Mouse (Mus musculus) limb, embryonic 13.5 days (tissue): Measurements from ENCODE around the gene Dnajc4. TPM values are rescaled to one million over a fixed set of nuclear protein-coding genes. Genes with fewer than 3 reads are reported as not detected.

Experiments used
- ATAC-seq: fragments of 200-750 bp; cut with Nextera tagmentation; 2 replicates; pipeline ENCODE4 v1.8.0; 2017; ENCODE audit warnings: low read depth, moderate number of reproducible peaks, moderate TSS enrichment; ENCODE audit not compliant: low FRiP score
- H3K27ac ChIP-seq: fragments of 300-500 bp; sonication (generic); 2 replicates; pipeline ENCODE4 v1.5.1; 2015; ENCODE audit warnings: inconsistent platforms, mild to moderate bottlenecking, moderate library complexity
- H3K27me3 ChIP-seq: fragments of 300-500 bp; sonication (generic); 2 replicates; pipeline ENCODE4 v1.6.1; 2015; ENCODE audit warnings: mild to moderate bottlenecking, inconsistent platforms
- H3K36me3 ChIP-seq: fragments of 300-500 bp; sonication (generic); 2 replicates; pipeline ENCODE4 v1.6.1; 2015; ENCODE audit warnings: inconsistent platforms, mild to moderate bottlenecking, moderate library complexity
- H3K4me1 ChIP-seq: fragments of 300-500 bp; sonication (generic); 2 replicates; pipeline ENCODE4 v1.6.1; 2015; ENCODE audit warnings: inconsistent platforms
- H3K4me2 ChIP-seq: fragments of 300-500 bp; sonication (generic); replicated peaks from 2 replicates; pipeline ENCODE4 v1.6.1; 2015; ENCODE audit warnings: inconsistent platforms, mild to moderate bottlenecking, moderate library complexity
- H3K4me3 ChIP-seq: fragments of 300-500 bp; sonication (generic); 2 replicates; pipeline ENCODE4 v1.5.1; 2015; ENCODE audit warnings: moderate library complexity, mild to moderate bottlenecking, inconsistent platforms
- H3K9ac ChIP-seq: fragments of 300-500 bp; sonication (generic); 2 replicates; pipeline ENCODE4 v1.6.1; 2015; ENCODE audit warnings: mild to moderate bottlenecking, inconsistent platforms
- H3K9me3 ChIP-seq: fragments of 300-500 bp; sonication (generic); 2 replicates; pipeline ENCODE4 v1.6.1; 2016; ENCODE audit warnings: inconsistent platforms
- WGBS: fragments of 180-500 bp; shearing (Covaris S2); methylation state at CpG from one replicate; pipeline ENCODE4 v1.1.7; 2015; 5-methylcytosine and 5-hydroxymethylcytosine counted together
- polyA plus RNA-seq: library from polyadenylated mRNA; unstranded; fragments of >200 nt; fragmentation: Nextera tagmentation; extraction: Ambion mirVana; gene quantifications from 2 replicates; pipeline ENCODE4 v1.2.1, GENCODE M21; 2015

The Dnajc4 gene
- polyA plus RNA-seq, 1 experiment from 2014 or later: 22.2 TPM

DNA sequence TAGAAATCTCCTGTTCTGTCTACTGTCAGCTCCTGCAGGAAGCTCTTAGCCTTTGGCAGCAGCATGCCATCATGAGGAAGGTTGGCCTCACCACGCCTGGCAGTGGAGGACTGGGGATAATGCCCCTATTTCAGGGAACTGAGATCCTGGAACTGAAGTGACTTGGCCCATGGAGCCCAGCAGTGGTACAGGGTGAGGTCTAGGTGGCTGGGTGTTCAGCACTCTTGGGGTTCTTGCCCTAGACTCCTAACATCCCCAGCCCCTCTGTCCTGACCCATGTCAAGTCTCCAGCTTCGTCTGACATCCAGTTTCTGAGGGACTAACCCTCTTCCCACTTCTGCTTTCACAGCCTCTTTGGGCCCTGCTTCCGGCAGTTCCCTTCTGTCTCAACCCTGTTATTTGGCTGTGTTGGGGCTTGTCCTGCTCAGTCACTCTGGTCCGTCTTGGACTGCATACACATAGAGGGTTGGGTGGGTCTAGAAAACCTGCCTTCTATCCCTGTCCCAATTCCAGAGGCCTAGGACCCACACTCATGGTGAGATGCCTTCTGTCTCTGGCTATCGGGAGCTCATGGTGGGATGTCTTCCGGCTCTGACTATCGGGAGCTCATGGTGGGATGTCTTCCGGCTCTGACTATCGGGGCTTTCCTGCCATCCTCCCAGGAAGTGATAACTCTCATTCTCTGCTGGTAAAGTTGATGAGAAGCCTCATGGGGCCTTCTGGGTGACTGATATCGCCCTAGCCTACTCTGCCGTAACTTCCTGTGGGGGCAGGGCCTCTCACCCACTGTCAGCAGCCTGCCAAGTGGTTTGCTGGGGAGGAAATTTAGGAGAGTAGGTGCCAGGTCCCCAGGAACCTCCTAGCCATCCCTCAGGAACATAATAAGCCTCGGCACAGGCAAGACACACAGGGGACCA, 25.4 kb upstream of the Dnajc4 start:
- Histone ChIP-seq H3K27me3 (no peaks in the 10 kb centered on the region), H3K27ac (no peak overlapping the region; the same call in 1 of the 2 replicates), H3K4me1 (no peaks in the 10 kb centered on the region), H3K4me2 (no peak overlapping the region), H3K36me3 (peaks cover 67% of the 10 kb centered on the region), H3K4me3 (no peak overlapping the region), H3K9me3 (no peaks in the 10 kb centered on the region), H3K9ac (no peak overlapping the region)
- ATAC-seq: no peak
- WGBS: 72% methylated on average over 12 of the region's 12 CpGs

DNA sequence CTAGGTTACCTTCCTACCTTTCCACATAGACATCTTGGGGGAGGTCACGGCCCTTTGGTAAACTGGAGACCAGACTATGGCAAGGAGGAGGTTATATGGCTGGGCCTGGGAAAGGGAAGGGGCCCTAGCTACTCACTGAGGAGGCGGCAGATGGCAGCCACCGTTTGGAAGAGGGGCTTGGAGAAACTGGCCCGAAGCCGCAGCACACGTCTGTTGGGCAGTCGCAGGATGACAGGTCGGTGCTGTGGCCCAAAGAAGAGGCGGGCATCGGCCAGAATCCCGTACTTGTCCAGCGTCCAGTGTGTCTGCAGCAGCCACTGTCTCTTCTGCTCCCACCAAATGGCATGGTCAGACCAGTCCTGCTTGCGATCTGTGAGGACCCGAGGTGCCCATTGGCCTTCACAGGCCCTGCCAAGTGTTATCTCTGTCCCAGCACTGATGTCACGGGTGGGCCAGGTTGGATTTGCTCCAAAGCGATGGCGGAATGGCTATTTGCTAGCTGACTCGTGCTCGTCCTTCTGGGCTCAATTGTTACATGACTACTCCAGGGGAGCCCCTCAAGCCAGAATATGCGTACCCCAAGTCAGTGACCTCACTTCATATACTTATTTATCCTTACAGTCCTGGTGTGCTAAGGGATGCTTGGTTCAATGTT, 22.2 kb upstream of the Dnajc4 start:
- H3K27ac ChIP-seq: no peak overlapping the region
- no peak overlapping the region for H3K4me2 ChIP-seq
- H3K36me3 ChIP-seq: peaks cover 35% of the 10 kb centered on the region
- H3K27me3 ChIP-seq: no peaks in the 10 kb centered on the region
- H3K4me3 ChIP-seq: no peak overlapping the region
- no peaks in the 10 kb centered on the region for H3K4me1 ChIP-seq
- H3K9me3 ChIP-seq: no peaks in the 10 kb centered on the region
- no peak for ATAC-seq
- no peak overlapping the region for H3K9ac ChIP-seq
- 89% methylated on average over 20 of the region's 20 CpGs for WGBS

DNA sequence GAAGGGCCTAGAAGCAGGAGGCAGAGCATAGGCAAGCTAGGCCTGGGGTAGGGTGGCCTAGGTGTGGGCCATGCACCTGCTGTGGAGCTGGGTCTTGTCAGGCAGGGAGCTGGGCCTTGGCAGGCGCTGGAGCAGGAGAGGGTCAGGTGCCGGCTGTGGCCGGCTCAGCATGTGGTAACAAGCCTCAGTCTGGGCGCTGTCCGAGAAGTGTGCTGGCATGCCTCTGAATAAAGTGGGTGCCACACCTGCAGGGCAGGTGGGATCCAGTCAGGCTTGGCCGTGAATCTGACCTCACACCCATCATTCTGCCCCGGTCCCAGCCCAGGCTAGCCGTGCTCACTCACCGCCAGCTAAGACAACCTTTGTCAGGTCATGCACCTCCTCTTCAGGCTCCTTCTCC, 21.6 kb upstream of the Dnajc4 start:
- Histone ChIP-seq H3K27me3 (no peaks in the 10 kb centered on the region), H3K9me3 (no peaks in the 10 kb centered on the region), H3K4me3 (no peak overlapping the region), H3K4me2 (no peak overlapping the region), H3K9ac (no peak overlapping the region), H3K36me3 (peaks cover 29% of the 10 kb centered on the region), H3K27ac (no peak overlapping the region), H3K4me1 (no peaks in the 10 kb centered on the region)
- WGBS: 85% methylated on average over 9 of the region's 9 CpGs
- ATAC-seq: no peak

DNA sequence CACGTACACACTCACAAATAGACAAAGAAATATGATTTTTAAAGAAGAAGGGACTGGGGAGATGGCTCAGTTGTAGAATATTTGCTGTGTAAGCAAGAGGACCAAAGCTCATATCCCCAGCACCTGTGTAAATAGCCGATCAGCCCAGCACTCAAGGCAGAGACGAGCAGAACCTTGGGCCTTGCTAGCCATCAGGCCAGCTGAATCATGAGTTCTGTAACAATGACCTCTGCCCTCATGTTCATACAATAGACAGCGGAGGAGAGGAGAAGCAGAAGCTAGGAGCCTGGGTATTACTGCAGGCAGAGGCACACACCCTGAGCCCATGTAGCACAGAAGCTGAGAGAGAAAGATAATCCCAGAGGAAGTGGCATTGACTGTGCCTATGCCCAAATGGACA, 20.1 kb upstream of the Dnajc4 start:
- Histone ChIP-seq H3K4me3 (no peak overlapping the region), H3K4me2 (no peak overlapping the region), H3K9me3 (no peaks in the 10 kb centered on the region), H3K36me3 (peaks cover 15% of the 10 kb centered on the region), H3K27me3 (no peaks in the 10 kb centered on the region), H3K27ac (no peak overlapping the region), H3K9ac (no peak overlapping the region), H3K4me1 (no peaks in the 10 kb centered on the region)
- 88% methylated on average over 4 of the region's 4 CpGs for WGBS
- ATAC-seq: no peak

DNA sequence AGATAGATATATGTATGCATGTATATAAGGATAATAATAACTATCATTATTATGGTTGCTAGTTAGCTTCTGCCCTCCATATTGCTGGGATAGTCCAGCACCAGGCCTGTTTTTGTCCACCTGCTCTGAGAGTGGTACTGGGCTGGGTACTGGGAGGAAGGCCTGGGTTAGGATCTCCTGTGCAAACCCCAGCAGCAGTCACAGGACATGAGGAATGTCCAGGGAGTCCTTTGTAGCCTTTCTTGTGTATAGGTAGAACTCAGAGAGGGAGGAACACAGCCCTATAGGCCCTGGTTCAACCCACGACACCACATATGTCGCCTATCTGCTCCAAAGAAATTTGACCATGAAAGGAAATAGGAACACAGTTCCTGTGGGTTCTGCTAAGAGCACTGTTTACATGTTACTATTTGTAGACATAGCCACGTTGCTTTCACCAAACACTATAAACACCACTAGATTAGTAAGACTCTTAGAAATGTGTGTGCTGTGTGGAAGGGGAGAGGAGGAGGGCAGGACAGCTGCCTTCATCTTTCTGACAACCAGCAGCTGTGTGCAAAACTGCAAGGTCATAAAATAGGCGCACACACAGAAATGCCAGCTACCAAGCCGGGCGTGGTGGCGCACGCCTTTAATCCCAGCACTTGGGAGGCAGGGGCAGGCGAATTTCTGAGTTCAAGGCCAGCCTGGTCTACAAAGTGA, 14.7 kb upstream of the Dnajc4 start:
- Histone ChIP-seq H3K36me3 (no peaks in the 10 kb centered on the region), H3K9ac (peak overlapping the region; percentile 25; the same call in 1 of the 2 replicates), H3K4me3 (no peak overlapping the region), H3K27ac (no peak overlapping the region), H3K27me3 (no peaks in the 10 kb centered on the region), H3K9me3 (no peaks in the 10 kb centered on the region), H3K4me1 (no peaks in the 10 kb centered on the region), H3K4me2 (no peak overlapping the region)
- ATAC-seq: no peak
- 84% methylated on average over 9 of the region's 9 CpGs for WGBS

DNA sequence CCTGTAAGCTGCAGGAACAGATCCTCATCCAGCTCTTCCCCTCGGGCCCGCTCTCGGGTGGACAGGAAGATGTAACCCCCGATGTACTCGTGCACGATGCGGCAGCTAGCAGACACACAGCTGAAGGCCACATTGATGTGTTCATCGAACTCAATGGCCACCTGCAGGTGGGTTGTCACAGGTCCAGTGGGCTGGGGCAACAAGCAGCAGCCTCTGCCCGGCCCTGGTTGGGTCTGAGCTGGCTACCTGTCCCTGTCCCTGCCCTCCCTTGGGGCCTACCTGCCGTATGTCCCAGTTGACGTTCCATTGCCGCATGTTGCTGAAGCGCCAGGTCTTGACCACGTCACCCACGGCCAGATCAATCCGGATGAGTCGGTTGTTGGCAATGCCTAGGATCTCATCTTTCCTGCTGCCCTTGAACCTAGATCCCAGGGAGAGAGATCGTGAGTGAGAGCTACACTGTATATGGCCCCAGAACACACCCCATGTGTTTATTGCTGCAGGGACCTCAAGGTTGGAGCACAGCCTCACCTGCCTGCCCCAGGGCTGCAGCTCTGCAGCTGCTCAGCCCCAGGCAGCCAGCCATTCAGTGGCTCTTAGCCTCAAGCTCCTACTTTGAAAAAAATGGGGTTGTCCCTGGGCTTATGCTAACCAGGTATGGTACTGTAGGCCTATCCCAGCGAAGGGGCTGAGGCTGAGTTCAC, 7.1 kb upstream of the Dnajc4 start:
- Histone ChIP-seq H3K36me3 (peaks cover 28% of the 10 kb centered on the region), H3K27ac (no peak overlapping the region), H3K9me3 (no peaks in the 10 kb centered on the region), H3K9ac (0 out of 2 replicates have a peak overlapping the region, but pooled peaks have one; percentile 8), H3K4me1 (peaks cover 23% of the 10 kb centered on the region), H3K4me3 (no peak overlapping the region), H3K27me3 (no peaks in the 10 kb centered on the region), H3K4me2 (no peak overlapping the region)
- no peak for ATAC-seq
- 94% methylated on average over 19 of the region's 19 CpGs for WGBS

DNA sequence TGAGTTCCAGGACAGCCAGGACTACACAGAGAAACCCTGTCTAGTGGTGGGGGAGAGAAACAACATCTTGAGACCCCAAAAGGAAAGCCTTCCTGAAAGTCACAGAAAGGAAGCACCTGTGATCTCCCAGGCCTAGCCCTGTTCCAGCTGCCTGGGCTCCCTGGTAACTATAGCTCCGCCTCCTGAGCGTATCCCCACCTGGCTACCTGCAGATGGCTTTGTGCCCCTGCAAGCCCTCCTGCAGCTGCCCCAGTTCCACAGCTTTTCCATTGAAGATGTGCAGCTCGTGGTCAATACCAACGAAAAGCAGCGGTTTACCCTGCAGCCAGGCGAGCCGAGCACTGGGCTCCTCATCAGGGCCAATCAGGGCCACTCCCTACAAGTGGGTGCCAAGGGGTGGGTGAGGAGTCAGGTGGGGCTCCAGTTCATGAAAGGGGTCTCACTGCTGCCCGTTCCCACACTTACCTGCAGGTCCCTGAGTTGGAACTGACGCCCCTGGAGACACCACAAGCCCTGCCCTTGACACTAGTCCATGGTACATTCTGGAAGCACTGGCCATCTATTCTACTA, 5.4 kb upstream of the Dnajc4 start:
- 87% methylated on average over 9 of the region's 9 CpGs for WGBS
- H3K9me3 ChIP-seq: no peaks in the 10 kb centered on the region
- peaks cover 34% of the 10 kb centered on the region for H3K4me1 ChIP-seq
- ATAC-seq: no peak
- no peak overlapping the region for H3K4me2 ChIP-seq
- H3K27me3 ChIP-seq: no peaks in the 10 kb centered on the region
- H3K4me3 ChIP-seq: no peak overlapping the region
- peaks cover 28% of the 10 kb centered on the region for H3K36me3 ChIP-seq
- H3K27ac ChIP-seq: no peak overlapping the region
- 0 out of 2 replicates have a peak overlapping the region, but pooled peaks have one; percentile 25 for H3K9ac ChIP-seq

DNA sequence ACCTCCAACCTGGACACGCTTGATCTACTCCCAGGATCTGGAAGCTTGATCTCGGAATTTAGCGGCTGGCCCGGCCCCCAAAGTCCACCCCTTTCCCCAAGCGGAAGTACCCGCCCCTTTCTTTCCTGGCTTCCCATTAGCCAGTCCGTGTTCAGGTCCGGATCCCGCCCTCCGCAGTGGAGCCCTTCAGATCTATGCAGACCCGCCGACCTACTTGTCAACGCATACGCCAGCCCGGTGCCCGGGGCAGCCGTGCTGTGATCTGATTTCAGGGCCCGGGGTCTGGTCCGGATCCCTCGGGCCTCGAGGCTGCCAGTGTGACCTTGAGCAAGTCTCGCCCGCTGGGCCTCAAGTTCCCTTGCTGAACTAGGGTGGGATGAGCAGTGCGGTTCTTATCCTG, 3.6 kb upstream of the Dnajc4 start, which contains the start of the genes Nudt22 and Trpt1:
Gene Nudt22, minus strand, starts transcription at position 112 of the 400 bp plus-strand sequence.
Gene Trpt1, plus strand, starts transcription at position 126 of the 400 bp plus-strand sequence.
- Histone ChIP-seq H3K4me3 (peak within 1 kb of the TSS; percentile 65), H3K9me3 (no peaks in the 10 kb centered on the region), H3K9ac (peak within 1 kb of the TSS; percentile 77), H3K27me3 (no peaks in the 10 kb centered on the region), H3K27ac (peak within 1 kb of the TSS; percentile 65), H3K36me3 (peaks cover 28% of the 10 kb centered on the region), H3K4me2 (peak within 1 kb of the TSS; percentile 88), H3K4me1 (peaks cover 42% of the 10 kb centered on the region)
- peak; percentile 84 for ATAC-seq
- under 1% methylated on average over 24 of the region's 24 CpGs for WGBS

DNA sequence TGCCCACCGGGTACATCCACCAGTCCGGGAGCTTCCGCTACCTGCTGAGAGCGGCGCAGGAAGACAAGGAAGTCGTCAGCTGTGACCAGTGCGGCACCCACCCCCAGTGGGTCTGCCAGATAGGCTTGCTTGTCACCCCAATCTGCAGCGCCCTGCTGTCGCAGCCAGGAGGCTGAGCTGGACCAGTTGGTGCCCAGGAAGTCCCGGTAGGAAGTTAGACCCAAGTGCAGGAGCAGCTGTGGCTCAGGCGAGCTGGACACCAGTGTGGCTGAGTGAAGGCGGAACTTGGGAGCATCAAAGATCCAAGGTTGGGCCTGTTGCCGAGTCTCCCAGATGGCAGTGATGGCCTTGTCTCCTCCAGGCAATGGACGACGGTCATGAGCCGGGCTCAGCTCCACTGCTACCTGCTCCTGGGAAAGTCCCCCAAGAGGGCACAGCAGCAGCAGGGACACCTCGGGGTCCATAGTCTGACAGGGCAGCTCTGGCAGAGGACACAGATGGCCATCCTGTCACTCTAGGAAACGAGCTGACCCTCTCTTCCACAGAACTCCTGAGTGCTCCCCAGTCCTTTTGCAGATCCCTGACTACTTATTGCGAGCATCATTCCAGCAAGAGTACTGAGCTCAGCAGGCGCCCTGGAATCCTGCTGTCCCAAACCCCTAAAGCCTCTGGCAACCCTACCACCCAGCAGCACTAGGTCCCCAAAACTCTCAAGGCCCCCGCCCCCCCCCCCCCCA, 3.1 kb upstream of the Dnajc4 start:
- no peak for ATAC-seq
- Histone ChIP-seq H3K4me1 (peaks cover 42% of the 10 kb centered on the region), H3K27me3 (no peaks in the 10 kb centered on the region), H3K27ac (no peak overlapping the region; the same call in 1 of the 2 replicates), H3K4me3 (peak overlapping the region; percentile 65), H3K9ac (peak overlapping the region; percentile 77), H3K4me2 (peak overlapping the region; percentile 88), H3K36me3 (peaks cover 26% of the 10 kb centered on the region), H3K9me3 (no peaks in the 10 kb centered on the region)
- WGBS: 47% methylated on average over 21 of the region's 21 CpGs

DNA sequence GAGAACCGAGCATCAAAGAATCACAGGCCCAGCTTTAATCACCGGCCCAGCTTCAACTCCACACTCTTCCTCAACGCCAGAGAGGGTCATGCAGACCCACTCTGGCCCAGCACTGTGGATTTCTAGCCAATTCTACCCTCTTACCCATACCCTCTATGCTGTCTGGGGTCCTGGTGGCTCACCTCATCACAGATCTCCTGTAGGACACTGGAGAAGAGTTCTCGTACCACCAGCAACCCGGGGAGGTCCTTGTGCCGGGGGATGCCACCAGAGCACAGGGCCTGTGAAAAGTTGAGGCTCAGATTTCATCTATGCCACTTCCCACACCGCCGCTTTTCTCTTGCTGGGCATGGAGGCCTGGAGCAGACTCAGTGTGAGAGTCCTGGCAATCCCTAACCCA, 2.1 kb upstream of the Dnajc4 start:
- H3K4me3 ChIP-seq: peak overlapping the region; percentile 65; the same call in 1 of the 2 replicates
- peak overlapping the region; percentile 88 for H3K4me2 ChIP-seq

DNA sequence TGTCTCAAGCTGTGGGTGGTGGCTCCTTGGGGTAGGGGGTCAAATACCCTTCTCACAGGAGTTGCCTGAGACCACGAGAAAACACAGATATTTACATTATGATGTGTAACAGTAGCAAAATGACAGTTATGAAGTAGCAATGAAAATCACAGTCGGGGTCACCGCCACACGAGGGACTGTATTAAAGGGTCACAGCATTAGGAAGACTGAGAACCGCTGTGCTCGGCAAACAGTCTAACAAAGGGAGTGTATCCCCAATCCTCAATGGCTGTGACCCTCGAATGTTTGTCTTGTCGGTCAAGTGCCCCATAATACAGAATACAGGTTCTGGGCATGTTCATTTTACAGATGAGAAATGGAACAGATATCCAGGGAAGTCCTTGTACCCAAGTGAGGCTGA, 1.6 kb upstream of the Dnajc4 start:
- H3K27ac ChIP-seq: no peak overlapping the region
- H3K36me3 ChIP-seq: peaks cover 16% of the 10 kb centered on the region
- H3K4me2 ChIP-seq: no peak overlapping the region
- no peak overlapping the region for H3K9ac ChIP-seq
- no peak for ATAC-seq
- H3K9me3 ChIP-seq: no peaks in the 10 kb centered on the region
- peaks cover 42% of the 10 kb centered on the region for H3K4me1 ChIP-seq
- no peak overlapping the region for H3K4me3 ChIP-seq
- no peaks in the 10 kb centered on the region for H3K27me3 ChIP-seq
- WGBS: 91% methylated on average over 8 of the region's 8 CpGs

More for the DNA sequence above, 2.1 kb upstream of the Dnajc4 start:
- ATAC-seq: no peak
- WGBS: 84% methylated on average over 8 of the region's 8 CpGs
- Histone ChIP-seq H3K9me3 (no peaks in the 10 kb centered on the region), H3K36me3 (peaks cover 18% of the 10 kb centered on the region), H3K4me1 (peaks cover 42% of the 10 kb centered on the region), H3K27ac (no peak overlapping the region), H3K9ac (peak overlapping the region; percentile 77), H3K27me3 (no peaks in the 10 kb centered on the region)
